Mouse (Mus musculus) C2C12 (cell line): ENCODE measurements around the gene Ctnna2.

ENCODE experiments used
- CTCF ChIP-seq: IDR thresholded peaks from one replicate; pipeline ENCODE4 v1.5.1; 2011; ENCODE audit not compliant: control insufficient read depth, insufficient read depth, insufficient read length
- FOSL1 ChIP-seq: IDR thresholded peaks from one replicate; pipeline ENCODE4 v1.8.0; 2011; ENCODE audit warnings: mild to moderate bottlenecking, low read length; ENCODE audit not compliant: poor library complexity, insufficient read depth, severe bottlenecking
- MAX ChIP-seq: IDR thresholded peaks from one replicate; pipeline ENCODE4 v1.6.1; 2011; ENCODE audit warnings: mild to moderate bottlenecking, control low read depth
- MYOD1 ChIP-seq: IDR thresholded peaks from one replicate; pipeline ENCODE4 v1.6.1; 2011; ENCODE audit warnings: low read depth; ENCODE audit not compliant: control insufficient read depth, insufficient read length
- USF1 ChIP-seq: IDR thresholded peaks from one replicate; pipeline ENCODE4 v1.6.1; 2011; ENCODE audit warnings: low read depth, mild to moderate bottlenecking, control low read depth, moderate library complexity

DNA sequence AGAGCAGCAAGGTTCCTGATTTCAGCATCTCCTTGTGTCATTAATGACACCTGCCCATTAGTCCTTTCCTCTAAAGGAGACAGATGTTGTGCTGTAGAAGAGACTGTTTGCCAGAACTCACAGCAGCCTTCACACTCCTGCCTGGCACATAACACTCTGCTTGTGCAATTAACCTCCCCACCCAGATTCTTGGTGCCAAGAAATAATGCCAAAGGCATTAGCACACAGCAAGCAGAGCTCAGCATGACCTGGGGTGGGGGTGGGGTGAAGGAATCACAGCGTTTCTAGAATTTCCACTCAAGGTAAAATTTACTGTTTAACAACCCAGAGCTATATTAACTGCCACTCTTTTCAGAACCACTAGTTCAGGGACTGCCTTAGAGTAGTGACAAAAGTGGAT, 516.8 kb downstream of the Ctnna2 start:
- TF ChIP-seq CTCF (no peak), MYOD1 (no peak), MAX (no peak), FOSL1 (no peak), USF1 (no peak)
